Mouse (Mus musculus) right cerebral cortex, adult 2 months (tissue): ENCODE results near the gene Ghrhr.

Experiments used
- DNase-seq, 2 experiments: peaks; one replicate each; pipeline ENCODE4 v3.0.0; 2021 to 2022; ENCODE audit warnings: low spot score in 2 of 2

Ghrhr gene

GRCm38 (mm10) chr6:55376076-55376475 is at the start of gene Ghrhr:
Gene Ghrhr, plus strand, starts transcription at chr6:55376295.
- no peak for DNase-seq

DNA sequence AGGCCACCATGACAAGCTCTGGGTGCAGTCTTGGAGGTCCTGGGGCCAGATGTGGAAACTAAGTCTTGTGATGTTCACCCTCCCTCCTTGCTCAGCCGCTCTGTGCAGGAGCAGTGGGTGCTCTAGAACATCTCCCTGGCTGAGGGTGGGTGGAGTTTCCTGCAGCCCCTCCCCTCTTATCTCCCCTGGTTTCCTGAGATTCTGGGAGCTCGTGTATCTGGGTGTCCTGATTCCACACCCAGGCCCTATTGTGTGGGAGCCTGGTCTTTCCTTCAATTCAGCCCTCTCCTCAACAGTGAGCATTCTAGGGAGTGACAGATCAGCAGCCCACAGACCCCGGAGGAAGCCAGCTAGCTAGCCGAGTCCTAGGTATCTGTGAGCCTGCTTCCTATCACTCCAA is 49.8 kb upstream of the Ghrhr start:
- no peak for DNase-seq

GRCm38 (mm10) chr6:55327326-55327725 is 48.8 kb upstream of the Ghrhr start:
- no peak for DNase-seq

DNA sequence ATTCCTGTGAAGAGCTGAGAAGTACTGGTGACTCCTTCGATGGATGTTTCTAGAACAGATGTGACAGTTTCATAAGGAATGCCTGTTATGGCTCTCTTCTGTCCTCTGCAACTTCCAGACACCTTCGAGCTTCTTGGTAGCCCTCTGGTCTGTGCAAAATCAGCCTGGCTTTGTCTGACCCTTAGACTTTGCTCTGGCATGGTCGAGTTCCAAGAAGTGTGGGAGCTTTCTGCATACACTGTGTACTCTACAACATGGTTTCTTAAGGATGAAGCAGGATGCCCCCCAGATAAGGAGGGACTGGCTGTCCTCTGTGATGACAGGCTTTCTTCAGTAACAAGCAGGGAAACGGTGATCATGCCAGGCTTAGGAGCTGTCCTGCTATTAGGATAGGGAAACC is 47.9 kb upstream of the Ghrhr start:
- no peak for DNase-seq

DNA sequence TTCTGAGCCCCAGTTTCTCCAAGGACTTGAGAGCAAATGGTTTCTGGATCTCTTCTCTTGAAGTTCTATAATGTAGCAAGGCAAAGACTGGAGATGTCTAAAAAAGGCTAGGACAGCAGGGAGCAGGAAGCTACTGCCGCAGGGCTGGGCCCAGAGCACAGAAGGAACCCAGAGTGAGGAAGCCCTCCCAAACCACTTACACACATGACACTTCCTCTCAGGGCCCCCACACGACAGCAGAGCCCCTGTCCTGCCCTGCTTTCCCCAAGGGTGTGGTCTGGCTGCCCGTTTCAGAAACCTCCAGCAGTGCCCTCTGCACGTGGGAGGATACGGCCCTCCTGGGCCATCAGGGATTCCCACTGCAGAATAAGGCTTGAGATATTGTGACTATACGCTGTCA is 44.8 kb upstream of the Ghrhr start:
- DNase-seq: no peak

DNA sequence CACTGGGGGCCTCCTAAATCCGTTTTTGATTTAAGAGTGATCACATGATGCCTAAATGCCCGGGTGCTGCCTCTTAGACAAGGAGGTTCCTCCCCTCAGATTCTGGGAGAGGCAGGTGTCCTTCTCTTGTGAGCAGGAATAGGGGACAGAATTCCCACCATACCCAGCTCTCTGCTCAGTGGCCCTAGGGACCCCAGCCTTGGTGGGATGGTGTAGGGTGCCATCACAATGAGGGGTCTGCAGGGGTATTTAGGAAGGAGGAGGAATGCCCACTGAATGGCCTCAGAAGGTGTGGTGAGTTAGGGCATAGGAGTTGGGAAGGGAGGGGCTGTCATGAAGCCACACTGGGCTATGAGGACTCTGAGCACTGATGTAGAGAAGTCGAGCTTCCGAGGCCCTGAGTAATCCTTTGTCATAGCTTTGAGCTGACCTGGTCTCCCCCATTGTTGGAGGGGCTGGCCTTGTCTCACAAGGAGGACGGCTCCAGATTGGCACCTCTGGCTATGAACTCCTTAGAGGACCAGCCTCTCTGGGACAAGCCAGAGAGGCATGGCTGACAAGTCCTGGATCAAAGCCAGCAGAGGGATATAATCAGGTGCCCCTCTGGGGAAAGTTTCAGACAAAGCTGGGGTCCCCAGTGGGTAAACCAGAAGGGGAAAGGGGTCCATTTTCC is 43.9 kb upstream of the Ghrhr start:
- DNase-seq: no peak

DNA sequence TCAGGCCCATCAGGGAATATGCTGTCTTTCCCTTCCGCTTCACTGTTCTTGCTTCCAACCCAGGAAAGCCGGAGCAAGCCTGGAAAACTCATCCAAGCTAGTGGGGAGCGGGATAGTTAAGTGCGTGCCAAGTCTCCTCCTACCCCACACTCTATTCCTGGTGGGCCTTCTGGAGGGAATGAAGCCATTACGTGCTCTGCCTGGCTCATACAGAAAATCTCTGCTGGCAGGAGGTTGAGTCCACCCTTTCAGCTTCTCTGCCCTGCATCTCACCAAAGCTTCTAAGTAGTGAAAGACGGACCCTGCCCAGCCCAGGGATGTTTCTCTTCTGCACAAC is 43.4 kb upstream of the Ghrhr start:
- DNase-seq: no peak

DNA sequence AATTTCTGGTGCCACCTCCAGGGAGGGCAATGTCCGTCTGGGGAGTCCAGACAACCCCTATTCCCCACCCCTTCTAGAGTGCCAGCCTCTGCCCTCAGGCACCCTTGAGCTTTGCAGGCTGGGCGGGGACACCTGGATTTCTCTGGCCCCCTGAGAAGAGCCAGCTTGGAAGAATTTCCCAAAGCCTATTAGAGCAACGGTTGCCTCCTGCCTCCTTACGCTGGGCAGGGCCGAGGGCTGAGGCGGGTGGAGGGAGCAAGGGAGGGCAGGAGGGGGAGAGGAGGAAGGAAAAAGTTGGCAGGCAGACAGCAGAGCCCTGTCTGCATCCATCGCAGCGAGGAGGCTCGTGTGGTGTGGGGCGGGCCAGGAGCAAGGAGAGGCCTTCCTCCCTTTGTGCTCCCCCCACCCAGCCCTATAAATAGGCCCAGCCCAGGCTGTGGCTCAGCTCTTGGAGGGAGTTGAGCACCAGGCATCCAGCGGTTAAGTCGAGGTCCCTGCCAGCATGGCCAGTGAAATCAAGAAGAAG is 40.0 kb upstream of the Ghrhr start, which contains the start of gene Aqp1:
Aqp1 (plus strand) TSS at position 444 of the 526 bp plus-strand sequence.
- no peak for DNase-seq

GRCm38 (mm10) chr6:55337242-55337641 is 38.9 kb upstream of the Ghrhr start:
- no peak for DNase-seq

DNA sequence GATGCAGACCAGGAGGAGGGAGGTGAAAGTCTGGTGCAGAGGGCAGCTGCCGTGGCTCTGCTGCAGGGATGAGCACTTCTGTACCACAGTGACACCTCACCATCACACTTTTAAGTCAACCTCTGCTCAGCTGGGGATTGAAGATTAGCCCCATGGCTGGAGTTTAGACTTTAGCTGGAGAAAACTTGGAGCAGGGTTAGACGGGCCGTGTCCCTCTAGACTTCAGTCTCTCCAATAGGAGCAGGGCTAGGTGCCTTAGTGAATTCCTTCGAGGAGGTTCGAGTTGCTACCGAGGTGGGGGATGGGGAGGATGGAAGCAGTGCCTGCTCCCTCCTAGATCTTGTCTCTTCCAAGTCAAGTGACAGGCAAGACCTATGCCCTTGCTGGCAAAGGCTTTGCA is 38.0 kb upstream of the Ghrhr start:
- DNase-seq: no peak

DNA sequence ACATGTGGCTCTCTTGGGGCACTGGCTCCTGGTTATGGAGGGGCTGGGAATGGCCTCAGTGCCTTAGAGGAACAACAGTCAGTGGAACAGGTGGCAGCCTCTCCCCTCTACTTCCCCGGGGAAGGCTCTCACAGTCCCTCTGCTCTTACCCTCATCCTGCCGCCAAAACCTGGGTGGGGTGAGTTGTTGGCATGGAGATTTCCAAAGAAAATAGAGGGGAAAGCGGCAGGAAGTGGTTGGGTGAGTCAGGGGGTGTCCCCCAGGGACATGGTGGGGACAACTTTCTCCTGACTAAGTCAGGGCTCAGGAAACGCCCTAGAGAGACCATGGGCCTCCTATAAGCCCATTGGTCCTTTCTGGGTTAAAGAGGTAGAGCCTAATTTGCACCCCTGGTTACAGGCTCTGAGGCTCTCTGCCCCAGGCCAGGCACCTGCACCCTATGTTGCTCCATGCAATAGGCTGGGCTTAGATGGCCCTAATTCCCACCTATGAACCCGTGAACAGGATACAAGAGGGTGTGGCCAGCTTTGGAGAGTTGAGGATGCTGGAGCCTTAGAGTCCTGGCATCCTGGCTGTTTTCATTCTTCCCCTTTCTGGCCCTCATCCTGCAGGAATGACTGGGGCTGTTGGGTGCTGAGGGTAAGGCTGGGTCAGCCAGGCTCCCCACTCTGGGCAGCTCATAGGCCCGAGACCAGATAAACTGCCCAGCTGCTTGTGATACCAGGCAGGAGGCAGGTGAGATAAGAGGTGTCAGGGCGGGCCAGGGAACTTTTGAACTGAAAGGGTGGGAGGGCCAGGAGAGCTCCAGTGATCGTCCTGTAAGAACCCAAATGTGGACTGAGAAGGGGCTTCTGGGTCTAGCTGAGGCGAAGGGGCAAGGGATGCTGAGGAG is 36.9 kb upstream of the Ghrhr start:
- DNase-seq: no peak

DNA sequence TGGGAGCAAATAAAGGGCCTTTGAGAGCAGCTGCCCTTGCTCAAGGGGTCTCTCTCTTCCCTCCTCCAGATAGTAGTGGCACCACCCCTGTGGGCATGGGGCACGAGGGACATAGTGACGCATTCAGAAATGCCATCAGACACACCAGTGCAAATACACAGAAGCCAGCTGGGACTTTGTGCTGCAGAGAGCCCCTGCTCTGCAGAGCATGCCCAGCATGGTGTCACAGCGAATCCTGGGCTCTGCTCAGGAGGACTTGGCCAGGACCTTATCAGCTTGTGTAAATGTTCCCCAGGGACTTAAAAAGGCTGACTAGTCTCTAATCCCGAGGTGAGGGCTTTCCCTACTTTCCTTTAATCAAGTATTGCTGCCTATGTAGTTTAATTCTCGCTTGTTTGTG is 34.4 kb upstream of the Ghrhr start:
- no peak for DNase-seq

GRCm38 (mm10) chr6:55342328-55342727 is 33.8 kb upstream of the Ghrhr start:
- no peak for DNase-seq

DNA sequence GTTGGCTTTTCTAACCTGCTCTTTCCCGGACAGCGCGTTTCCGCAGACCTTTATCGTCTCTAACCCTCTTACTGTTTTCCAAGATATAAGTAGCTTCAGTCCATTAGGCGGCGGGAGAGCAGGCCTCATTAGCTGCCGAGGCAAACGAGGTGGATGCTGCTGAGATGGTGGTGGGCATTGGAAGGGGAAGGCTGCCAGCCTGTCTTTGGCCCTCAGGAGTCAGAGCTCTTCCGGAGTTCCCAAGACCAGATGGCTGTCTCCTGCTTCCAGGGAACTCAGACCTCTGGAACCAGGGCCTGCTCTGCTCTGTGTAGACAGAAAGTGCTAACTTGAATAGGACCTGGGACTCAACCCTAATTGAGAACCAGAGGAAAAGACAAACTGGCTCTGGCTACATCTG is 32.6 kb upstream of the Ghrhr start:
- no peak for DNase-seq

DNA sequence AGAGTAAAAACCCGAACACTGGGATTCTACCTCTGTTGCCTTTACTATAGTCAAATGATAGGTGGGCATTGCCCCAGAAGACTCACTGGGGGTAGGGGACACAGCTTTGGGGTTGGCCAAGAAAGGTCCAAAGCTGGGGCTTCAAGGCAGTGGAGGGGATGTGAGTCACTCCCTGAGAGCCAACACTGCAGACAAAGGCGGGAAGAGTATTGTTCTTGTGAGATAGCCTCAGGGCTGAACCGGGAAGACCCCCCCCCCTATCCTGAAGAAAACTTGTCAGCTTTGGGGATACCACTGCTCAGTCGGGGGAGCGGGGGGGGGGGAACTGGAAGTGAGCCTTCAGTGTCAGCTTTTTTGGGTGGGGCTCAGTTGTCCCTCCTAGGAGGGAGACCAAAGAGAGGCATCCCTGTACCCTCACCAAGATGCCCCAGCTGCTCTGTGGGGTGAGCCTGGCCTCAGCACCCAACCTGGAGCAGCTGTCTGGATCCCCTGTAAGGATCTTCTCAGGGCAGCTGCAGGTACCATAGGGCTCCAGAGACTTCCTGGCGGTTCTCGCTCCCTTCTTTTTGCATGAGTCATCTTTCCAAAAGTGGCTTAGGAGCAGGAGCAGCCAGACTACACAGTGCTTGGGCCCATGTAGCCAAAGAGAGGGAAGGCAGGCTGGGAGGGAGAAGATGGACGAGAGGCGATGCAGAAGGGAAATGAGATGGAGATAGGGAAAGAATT is 31.6 kb upstream of the Ghrhr start:
- peak in 1 of 2 experiments; percentile 15 for DNase-seq

- DNase-seq: no peak
Measured at GRCm38 (mm10) chr6:55345264-55345663, 30.8 kb upstream of the Ghrhr start.

GRCm38 (mm10) chr6:55346491-55346890 is 29.6 kb upstream of the Ghrhr start:
- DNase-seq: no peak

DNA sequence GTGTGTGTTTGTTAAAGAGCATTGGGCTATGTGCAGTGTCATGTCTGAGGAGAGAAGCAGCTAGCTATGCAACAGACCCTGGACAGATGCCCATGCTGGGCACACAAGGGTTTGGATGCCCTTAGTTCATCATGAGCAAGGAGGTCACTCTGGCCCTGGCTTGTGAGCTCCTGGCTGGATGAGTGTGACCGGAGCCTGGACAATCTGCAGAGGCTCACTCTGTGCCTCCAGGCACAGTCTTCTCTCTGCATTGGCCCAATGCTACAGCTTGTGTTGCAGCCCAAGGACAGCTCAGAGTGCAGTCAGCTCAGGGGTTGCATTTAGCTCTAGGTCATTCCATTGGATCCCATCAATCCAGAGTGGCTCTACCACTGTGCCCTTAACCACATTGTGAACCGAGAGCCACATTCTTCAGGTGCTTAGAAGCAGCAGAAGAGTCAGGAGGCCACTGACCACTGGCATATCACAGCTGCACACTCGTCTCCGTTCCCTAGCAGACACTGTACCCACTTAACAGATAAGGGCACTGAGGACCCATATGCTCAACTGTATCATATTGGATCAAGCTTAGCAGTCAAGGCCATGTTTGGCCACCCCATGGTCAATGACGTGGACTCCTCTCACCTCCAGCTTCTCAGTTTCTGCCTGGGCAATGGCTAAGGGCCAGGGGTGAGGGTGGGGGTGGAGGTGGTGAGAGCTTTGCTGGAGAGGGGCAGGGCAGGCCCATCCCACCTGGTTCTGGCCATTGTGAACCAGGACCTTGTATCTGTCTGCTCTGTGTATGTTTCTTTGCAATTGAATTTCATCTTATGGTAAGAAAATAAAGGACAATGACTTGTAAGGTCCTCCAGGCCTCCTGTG is 28.2 kb upstream of the Ghrhr start:
- no peak for DNase-seq

GRCm38 (mm10) chr6:55349231-55349630 is 26.9 kb upstream of the Ghrhr start:
- no peak for DNase-seq

GRCm38 (mm10) chr6:55350383-55350952 is 25.6 kb upstream of the Ghrhr start:
- DNase-seq: no peak

DNA sequence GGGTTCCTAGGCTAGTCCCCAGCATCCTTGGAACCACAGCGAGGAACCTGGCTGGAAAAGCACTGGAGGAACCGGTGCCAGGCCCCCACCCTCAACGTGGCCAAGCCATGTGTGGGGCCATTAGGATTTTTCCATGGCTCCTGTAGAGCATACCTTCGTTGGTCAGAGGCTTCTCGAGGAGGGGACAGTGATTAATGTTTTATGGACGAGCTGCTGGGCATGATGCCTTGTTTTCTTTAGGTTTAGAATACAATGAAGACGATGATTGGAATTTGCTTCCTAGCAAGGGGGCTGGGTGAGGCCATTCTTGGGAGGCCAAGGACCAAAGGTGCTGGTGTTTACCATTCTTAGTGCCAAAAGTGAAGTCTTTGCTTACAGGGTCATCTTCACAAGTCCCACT is 24.4 kb upstream of the Ghrhr start:
- no peak for DNase-seq
